Mouse (Mus musculus) neural tube, embryonic 14.5 days (tissue): ENCODE data around the gene Prex1. TPM values are rescaled to one million over a fixed set of nuclear protein-coding genes. Genes with fewer than 3 reads are reported as not detected.
"Not testable (repeated sequence)": the region's sequence is repeated elsewhere in the genome, so short reads cannot be mapped to it uniquely, and the experiment has no call there.

Source experiments
- ATAC-seq: fragments of 200-750 bp; cut with Nextera tagmentation; 2 replicates; pipeline ENCODE4 v1.8.0; 2017; ENCODE audit warnings: low read depth, mild to moderate bottlenecking, moderate TSS enrichment, moderate library complexity
- H3K27ac ChIP-seq: fragments of 300-500 bp; sonication (generic); 2 replicates; pipeline ENCODE4 v1.5.1; 2014; ENCODE audit warnings: low read depth, mild to moderate bottlenecking, control low read depth, low read length, moderate library complexity, mixed read lengths
- H3K27me3 ChIP-seq: fragments of 300-500 bp; sonication (generic); 2 replicates; pipeline ENCODE4 v1.6.1; 2014; ENCODE audit warnings: low read length; ENCODE audit not compliant: control insufficient read depth, insufficient read depth
- H3K36me3 ChIP-seq: fragments of 300-500 bp; sonication (generic); 2 replicates; pipeline ENCODE4 v1.6.1; 2014; ENCODE audit warnings: low read length, mixed read lengths; ENCODE audit not compliant: control insufficient read depth, insufficient read depth
- H3K4me1 ChIP-seq: fragments of 300-500 bp; sonication (generic); 2 replicates; pipeline ENCODE4 v1.6.1; 2014; ENCODE audit warnings: low read length; ENCODE audit not compliant: control insufficient read depth, insufficient read depth
- H3K4me2 ChIP-seq: fragments of 300-500 bp; sonication (generic); 2 replicates; pipeline ENCODE4 v1.6.1; 2014; ENCODE audit warnings: mild to moderate bottlenecking, low read depth, low read length, control low read depth
- H3K4me3 ChIP-seq: fragments of 300-500 bp; sonication (generic); 2 replicates; pipeline ENCODE4 v1.5.1; 2014; ENCODE audit warnings: low read depth, low read length, control low read depth, mixed read lengths
- H3K9ac ChIP-seq: fragments of 300-500 bp; sonication (generic); replicated peaks from 2 replicates; pipeline ENCODE4 v1.6.1; 2014; ENCODE audit warnings: low read depth, mild to moderate bottlenecking, control low read depth, low read length, mixed read lengths
- H3K9me3 ChIP-seq: fragments of 300-500 bp; sonication (generic); 2 replicates; pipeline ENCODE4 v1.6.1; 2016; ENCODE audit warnings: low read length; ENCODE audit not compliant: control insufficient read depth
- WGBS: fragments of 180-500 bp; shearing (Covaris S2); extraction: QIAGEN DNeasy Blood & Tissue Kit; methylation state at CpG from one replicate; pipeline ENCODE4 v1.1.7; 2014; 5-methylcytosine and 5-hydroxymethylcytosine counted together
- polyA plus RNA-seq: library from polyadenylated mRNA; unstranded; fragments of >200 nt; fragmentation: Nextera tagmentation; extraction: Ambion mirVana; gene quantifications from 2 replicates; pipeline ENCODE4 v1.2.1, GENCODE M21; 2014

Gene Prex1
- polyA plus RNA-seq, 1 experiment from 2014 or later, result 25.9 TPM

GRCm38 (mm10) chr2:166741445-166741844, 27.8 kb upstream of the Prex1 start:
- 83% methylated on average over 6 of the region's 6 CpGs for WGBS
- ATAC-seq, result no peak
- H3K4me1 ChIP-seq, result no peaks in the 10 kb centered on the region
- H3K27ac ChIP-seq, result no peak overlapping the region
- H3K4me2 ChIP-seq, result no peak overlapping the region
- no peak overlapping the region for H3K9ac ChIP-seq
- H3K4me3 ChIP-seq, result no peak overlapping the region
- no peaks in the 10 kb centered on the region for H3K36me3 ChIP-seq
- no peaks in the 10 kb centered on the region for H3K27me3 ChIP-seq
- H3K9me3 ChIP-seq, result no peaks in the 10 kb centered on the region

GRCm38 (mm10) chr2:166740396-166740795, 26.8 kb upstream of the Prex1 start:
- Histone ChIP-seq H3K27me3 (no peaks in the 10 kb centered on the region), H3K4me3 (no peak overlapping the region), H3K4me1 (no peaks in the 10 kb centered on the region), H3K9me3 (no peaks in the 10 kb centered on the region), H3K9ac (no peak overlapping the region), H3K36me3 (no peaks in the 10 kb centered on the region), H3K4me2 (no peak overlapping the region), H3K27ac (no peak overlapping the region)
- peak; percentile 34; the same call in 1 of the 2 replicates for ATAC-seq
- WGBS, result 87% methylated on average over 6 of the region's 6 CpGs

GRCm38 (mm10) chr2:166737307-166737706, 23.7 kb upstream of the Prex1 start:
- Histone ChIP-seq H3K9ac (no peak overlapping the region), H3K9me3 (no peaks in the 10 kb centered on the region)
- WGBS, result 55% methylated on average over 7 of the region's 7 CpGs

GRCm38 (mm10) chr2:166735469-166736001, 21.9 kb upstream of the Prex1 start:
- ATAC-seq, result no peak
- H3K9ac ChIP-seq, result no peak overlapping the region

More at GRCm38 (mm10) chr2:166737307-166737706, 23.7 kb upstream of the Prex1 start:
- no peak for ATAC-seq
- H3K4me1 ChIP-seq, result no peaks in the 10 kb centered on the region
- no peak overlapping the region for H3K27ac ChIP-seq
- H3K27me3 ChIP-seq, result no peaks in the 10 kb centered on the region
- H3K36me3 ChIP-seq, result no peaks in the 10 kb centered on the region
- H3K4me3 ChIP-seq, result no peak overlapping the region
- no peak overlapping the region for H3K4me2 ChIP-seq

GRCm38 (mm10) chr2:166732860-166733259, 19.2 kb upstream of the Prex1 start:
- H3K4me3 ChIP-seq, result no peak overlapping the region
- no peaks in the 10 kb centered on the region for H3K36me3 ChIP-seq
- 95% methylated on average over 2 of the region's 2 CpGs for WGBS
- ATAC-seq, result no peak
- H3K27me3 ChIP-seq, result no peaks in the 10 kb centered on the region
- peaks cover 18% of the 10 kb centered on the region for H3K4me1 ChIP-seq
- no peak overlapping the region for H3K4me2 ChIP-seq
- H3K9ac ChIP-seq, result no peak overlapping the region
- no peak overlapping the region for H3K27ac ChIP-seq
- no peaks in the 10 kb centered on the region for H3K9me3 ChIP-seq

More at GRCm38 (mm10) chr2:166735469-166736001, 21.9 kb upstream of the Prex1 start:
- Histone ChIP-seq H3K4me2 (no peak overlapping the region), H3K36me3 (no peaks in the 10 kb centered on the region), H3K4me1 (peaks cover 2% of the 10 kb centered on the region), H3K9me3 (no peaks in the 10 kb centered on the region), H3K27ac (no peak overlapping the region), H3K27me3 (no peaks in the 10 kb centered on the region), H3K4me3 (no peak overlapping the region)
- 48% methylated on average over 15 of the region's 15 CpGs for WGBS

- Histone ChIP-seq H3K27ac (no peak overlapping the region), H3K9me3 (no peaks in the 10 kb centered on the region), H3K36me3 (no peaks in the 10 kb centered on the region), H3K4me2 (no peak overlapping the region), H3K4me1 (peaks cover 18% of the 10 kb centered on the region), H3K27me3 (no peaks in the 10 kb centered on the region), H3K4me3 (no peak overlapping the region), H3K9ac (no peak overlapping the region)
- 91% methylated on average over 4 of the region's 4 CpGs for WGBS
- no peak for ATAC-seq
Observed at GRCm38 (mm10) chr2:166732146-166732545, 18.5 kb upstream of the Prex1 start.

- H3K4me1 ChIP-seq, result peaks cover 18% of the 10 kb centered on the region
- H3K4me3 ChIP-seq, H3K27ac ChIP-seq, H3K4me2 ChIP-seq, H3K9ac ChIP-seq, ATAC-seq, H3K9me3 ChIP-seq, H3K36me3 ChIP-seq, H3K27me3 ChIP-seq: not testable (repeated sequence)
- 86% methylated on average over 1 of the region's 1 CpGs for WGBS
Observed at GRCm38 (mm10) chr2:166731102-166731883, 17.7 kb upstream of the Prex1 start.

GRCm38 (mm10) chr2:166730567-166730915, 16.9 kb upstream of the Prex1 start:
- H3K36me3 ChIP-seq, result no peaks in the 10 kb centered on the region
- peaks cover 18% of the 10 kb centered on the region for H3K4me1 ChIP-seq
- H3K4me2 ChIP-seq, result no peak overlapping the region; the same call in 1 of the 2 replicates
- H3K27me3 ChIP-seq, result no peaks in the 10 kb centered on the region
- WGBS, result 37% methylated on average over 6 of the region's 6 CpGs
- no peak for ATAC-seq
- peak overlapping the region; percentile 76; the same call in 1 of the 2 replicates for H3K27ac ChIP-seq
- H3K9ac ChIP-seq, result peak overlapping the region; percentile 28; the same call in 1 of the 2 replicates
- H3K4me3 ChIP-seq, result no peak overlapping the region
- H3K9me3 ChIP-seq, result no peaks in the 10 kb centered on the region
